Mouse (Mus musculus) right cerebral cortex, postnatal 4 days (tissue): ENCODE data around the gene Smok3c.
"Not testable (repeated sequence)": the region's sequence is repeated elsewhere in the genome, so short reads cannot be mapped to it uniquely, and the experiment has no call there.

ENCODE experiments used
- DNase-seq: peaks from one replicate; pipeline ENCODE4 v3.0.0-alpha.2; 2022

Smok3c gene

DNA sequence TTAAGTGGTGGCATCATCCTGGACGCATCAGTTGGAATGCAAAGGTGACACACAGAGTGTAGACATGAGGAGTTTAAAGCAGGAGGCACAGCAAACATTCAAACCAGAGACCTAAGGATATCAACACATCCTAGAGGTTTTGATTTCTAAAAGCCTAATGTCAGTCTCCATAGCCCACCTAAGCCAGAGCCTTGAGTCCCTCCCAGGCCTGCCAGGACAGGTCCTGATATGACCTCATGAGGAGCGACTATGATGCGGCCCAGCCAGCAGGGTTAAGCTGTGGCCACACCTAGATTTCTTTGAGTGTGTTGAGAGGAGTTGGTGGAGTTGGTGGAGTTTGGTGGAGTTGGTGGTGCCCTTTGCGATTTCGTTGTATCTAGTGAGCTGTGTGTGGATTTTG lies at the start of gene Smok3c:
Smok3c (plus strand) TSS at position 301 of the 400 bp plus-strand sequence.
- not testable (repeated sequence) for DNase-seq

GRCm38 (mm10) chr5:138009437-138009836 lies 43.6 kb upstream of the Smok3c start:
- DNase-seq = no peak

DNA sequence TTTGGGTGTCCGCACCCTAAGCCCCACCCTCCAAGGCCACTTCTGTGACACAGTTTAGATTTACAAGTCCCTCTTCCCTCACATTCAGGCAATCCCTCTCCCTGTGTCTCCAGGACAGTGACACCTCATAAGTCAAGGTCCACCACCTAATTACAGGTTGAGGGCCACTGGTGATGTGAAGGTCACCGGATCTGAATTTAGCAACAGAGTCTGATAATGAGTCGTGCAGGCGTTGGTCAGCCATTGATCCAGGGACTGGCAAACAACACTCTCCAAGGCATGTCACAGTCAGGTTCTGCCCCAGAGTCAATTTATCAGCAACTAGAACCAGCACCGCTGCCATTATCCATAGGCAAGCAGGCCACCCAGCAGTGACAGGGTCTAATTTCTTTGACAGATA lies 40.6 kb upstream of the Smok3c start:
- no peak for DNase-seq

DNA sequence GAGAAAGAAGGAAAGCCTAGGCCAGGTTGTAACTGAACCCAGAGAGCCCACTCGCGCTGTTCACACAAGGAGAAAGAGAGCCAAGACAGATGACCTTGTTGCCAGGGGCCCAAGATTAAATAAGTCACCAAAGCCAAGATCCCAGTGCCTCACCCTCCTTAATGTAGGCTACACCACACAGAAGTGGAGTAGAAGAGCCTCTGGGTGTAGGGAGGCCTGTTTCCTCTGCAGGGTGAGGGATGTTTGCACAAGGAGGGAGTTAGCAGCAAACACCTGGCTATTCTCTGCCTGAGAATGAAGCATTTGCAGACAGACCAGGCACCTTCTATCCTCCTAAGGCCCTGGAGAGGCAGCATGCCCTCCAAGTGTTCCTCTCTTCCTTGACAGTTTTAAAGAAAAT lies 36.5 kb upstream of the Smok3c start:
- no peak for DNase-seq

GRCm38 (mm10) chr5:138016997-138017396 lies 36.0 kb upstream of the Smok3c start:
- no peak for DNase-seq

- not testable (repeated sequence) for DNase-seq
Measured at GRCm38 (mm10) chr5:138019577-138019976, 33.4 kb upstream of the Smok3c start.

GRCm38 (mm10) chr5:138020961-138021479 lies 32.0 kb upstream of the Smok3c start, which contains the start of the genes Smok3a and Smok3b:
Smok3a (plus strand) TSS chr5:138021261.
Smok3b (plus strand) TSS chr5:138021429.
- not testable (repeated sequence) for DNase-seq

GRCm38 (mm10) chr5:138073803-138074202 lies 20.8 kb downstream of the Smok3c start:
- DNase-seq = no peak

DNA sequence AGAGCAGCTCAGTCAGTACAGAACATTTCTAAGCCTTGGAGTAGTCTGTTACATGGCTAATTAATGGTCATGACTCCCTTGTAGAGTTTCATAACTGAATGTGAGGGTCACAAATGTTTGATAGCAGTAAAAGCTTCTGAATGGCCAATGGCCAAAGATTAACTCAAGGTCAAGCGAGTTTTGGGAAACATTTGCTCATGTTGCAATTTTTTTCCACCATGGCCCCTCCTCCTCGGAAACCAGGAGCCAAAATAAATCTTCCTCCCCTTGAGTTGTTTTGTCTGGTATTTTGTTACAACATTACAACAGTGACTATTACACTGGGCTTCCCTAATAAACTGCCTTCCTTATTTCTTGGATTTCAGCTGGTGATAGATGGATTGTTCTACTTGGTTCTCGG lies 22.7 kb downstream of the Smok3c start:
- DNase-seq = no peak

- no peak for DNase-seq
Measured at GRCm38 (mm10) chr5:138076148-138076547, 23.2 kb downstream of the Smok3c start.

DNA sequence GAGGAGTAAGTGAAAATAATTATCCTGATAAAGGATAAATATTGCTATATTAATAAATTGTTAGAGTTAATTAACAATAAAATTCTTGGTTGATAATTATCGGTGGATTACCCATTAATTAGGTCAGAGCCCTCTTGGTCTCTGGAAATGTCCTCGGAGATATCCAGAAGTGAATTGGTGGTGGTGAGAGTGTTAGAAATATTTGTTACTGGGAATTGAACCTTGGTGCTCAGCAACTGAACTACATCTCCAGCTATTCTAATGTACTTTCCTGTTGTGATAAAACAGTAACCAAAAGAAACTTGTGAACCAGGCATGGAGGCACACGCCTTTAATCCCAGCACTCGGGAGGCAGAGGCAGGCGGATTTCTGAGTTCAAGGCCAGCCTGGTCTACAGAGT lies 27.5 kb downstream of the Smok3c start:
- no peak for DNase-seq

- no peak for DNase-seq
Measured at GRCm38 (mm10) chr5:138081446-138081845, 28.5 kb downstream of the Smok3c start.

GRCm38 (mm10) chr5:138083318-138083900 lies 30.4 kb downstream of the Smok3c start:
- DNase-seq = no peak

GRCm38 (mm10) chr5:138083936-138084335 lies 30.9 kb downstream of the Smok3c start:
- DNase-seq = no peak

DNA sequence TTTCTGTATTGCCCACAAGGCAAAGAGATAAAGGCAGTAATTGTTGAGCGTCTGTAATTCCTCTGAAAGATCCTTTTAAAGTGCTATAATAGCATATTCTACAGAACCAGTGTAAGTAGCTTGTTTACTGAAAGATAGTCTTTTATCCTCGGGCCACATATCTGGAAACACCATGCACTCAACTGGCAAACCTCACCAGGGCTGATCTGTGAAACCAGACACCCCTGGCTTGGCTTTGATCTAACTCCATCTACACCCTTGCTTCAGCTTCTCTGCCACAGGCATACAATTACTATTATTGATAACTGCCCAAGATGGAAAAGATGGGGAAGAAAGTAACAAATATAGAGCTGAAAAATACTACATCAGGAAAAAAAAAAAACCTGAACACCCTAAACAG lies 31.5 kb downstream of the Smok3c start:
- DNase-seq = no peak

DNA sequence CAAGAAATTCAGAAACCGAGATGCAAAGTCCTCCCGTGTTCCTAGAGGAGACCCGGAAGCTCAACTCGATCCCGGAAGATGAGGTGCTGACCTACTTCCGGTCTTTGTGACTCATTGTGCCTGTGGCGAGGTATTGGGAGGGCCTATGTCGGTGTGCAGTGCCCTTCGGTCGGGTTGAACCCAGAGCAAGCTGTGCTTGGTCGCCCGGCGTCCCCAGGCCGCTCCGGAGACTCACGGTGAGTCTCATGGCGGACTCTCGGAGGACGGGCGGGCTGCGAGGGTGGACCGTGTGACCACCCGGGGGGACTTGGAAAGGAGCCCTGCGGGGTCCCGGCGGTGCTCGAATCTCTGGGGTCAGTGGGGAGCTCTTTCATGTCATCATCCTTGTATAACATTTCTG lies 32.0 kb downstream of the Smok3c start, which contains the start of gene Zkscan1:
Zkscan1 (plus strand) TSS at position 89 of the 400 bp plus-strand sequence.
- DNase-seq = peak; percentile 66

- peak; percentile 15 for DNase-seq
Measured at GRCm38 (mm10) chr5:138085421-138085911, 32.5 kb downstream of the Smok3c start.

- no peak for DNase-seq
Measured at GRCm38 (mm10) chr5:138086842-138087241, 33.8 kb downstream of the Smok3c start.

DNA sequence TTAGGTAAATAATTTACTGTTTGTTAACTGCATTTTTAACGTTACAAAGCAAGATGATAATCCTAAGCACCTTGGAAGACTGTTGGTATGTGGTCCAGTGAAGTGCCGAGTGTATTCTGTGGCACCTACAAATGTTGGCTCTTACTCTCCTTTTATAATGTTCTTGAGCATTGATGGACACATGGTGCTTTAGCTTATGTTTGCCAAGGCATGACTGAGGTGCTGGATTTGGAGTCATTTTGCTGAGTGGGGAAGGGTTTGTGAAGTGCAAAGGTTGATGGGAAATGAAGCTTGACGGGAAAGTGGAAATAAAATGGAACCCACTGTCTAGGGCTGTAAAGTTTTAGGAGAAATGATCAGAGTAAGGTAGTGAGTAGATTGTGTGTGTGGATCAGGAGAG lies 35.4 kb downstream of the Smok3c start:
- no peak for DNase-seq

- DNase-seq = no peak
Measured at GRCm38 (mm10) chr5:138089108-138089551, 36.1 kb downstream of the Smok3c start.

DNA sequence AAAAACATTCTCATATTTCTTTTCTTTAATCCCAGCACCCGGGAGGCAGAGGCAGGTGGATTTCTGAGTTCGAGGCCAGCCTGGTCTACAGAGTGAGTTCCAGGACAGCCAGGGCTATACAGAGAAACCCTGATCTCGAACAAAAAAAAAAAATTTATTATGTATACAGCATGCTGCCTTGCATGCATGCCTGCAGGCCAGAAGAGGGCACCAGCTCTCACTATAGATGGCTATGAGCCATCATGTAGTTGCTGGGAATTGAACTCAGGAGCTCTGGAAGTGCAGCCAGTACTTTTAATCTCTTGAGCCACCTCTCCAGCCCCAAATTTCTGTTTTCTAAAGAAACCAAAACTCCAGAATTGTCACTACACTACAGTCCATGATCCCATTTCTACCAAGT lies 37.3 kb downstream of the Smok3c start:
- DNase-seq = no peak

GRCm38 (mm10) chr5:138090737-138091136 lies 37.7 kb downstream of the Smok3c start:
- DNase-seq = no peak

GRCm38 (mm10) chr5:138092771-138093170 lies 39.8 kb downstream of the Smok3c start:
- DNase-seq = no peak

DNA sequence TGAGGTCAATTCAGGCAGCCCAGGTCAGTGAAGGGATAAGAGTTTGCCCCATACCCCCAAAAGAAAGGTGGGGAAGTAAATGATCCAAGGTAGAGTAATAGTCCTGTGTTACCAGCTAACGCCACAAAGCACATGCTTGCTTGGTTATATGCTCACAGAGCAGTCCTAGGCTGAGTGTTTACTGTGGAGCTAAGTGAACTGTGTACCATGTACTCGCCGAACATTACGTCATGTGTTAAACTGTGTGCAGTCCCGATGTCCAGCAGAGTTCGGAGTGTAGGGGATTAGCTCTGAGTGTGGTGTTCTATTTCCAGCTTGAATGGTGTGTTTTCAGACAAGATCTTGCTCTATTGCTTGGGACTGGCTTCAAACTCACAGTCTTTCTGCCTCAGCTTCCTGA lies 41.5 kb downstream of the Smok3c start:
- DNase-seq = no peak

DNA sequence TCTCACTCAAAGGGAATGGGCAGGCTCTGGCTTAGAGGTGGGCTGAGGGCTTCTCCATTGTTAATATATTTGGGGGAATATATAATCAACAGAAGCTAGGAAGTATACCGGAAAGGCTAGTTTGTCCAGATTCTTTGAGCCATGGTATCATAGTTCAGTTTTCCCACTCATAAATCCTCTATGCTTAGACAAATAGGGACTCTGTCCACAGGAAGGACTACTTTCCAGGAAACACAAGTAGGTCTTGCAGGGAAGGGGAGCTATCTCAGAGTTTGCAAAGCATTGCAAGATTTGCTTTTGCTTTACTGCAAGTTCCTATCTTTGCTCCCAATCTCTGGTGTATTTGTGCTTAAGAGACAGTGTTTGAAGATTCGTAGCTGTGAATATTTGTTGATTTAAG lies 52.0 kb downstream of the Smok3c start:
- no peak for DNase-seq
